Mouse (Mus musculus): ENCODE results near the gene Rabggta.
A peak's percentile ranks its signal among the peaks of the same experiment; 100 is the strongest.

Gene Rabggta

DNA sequence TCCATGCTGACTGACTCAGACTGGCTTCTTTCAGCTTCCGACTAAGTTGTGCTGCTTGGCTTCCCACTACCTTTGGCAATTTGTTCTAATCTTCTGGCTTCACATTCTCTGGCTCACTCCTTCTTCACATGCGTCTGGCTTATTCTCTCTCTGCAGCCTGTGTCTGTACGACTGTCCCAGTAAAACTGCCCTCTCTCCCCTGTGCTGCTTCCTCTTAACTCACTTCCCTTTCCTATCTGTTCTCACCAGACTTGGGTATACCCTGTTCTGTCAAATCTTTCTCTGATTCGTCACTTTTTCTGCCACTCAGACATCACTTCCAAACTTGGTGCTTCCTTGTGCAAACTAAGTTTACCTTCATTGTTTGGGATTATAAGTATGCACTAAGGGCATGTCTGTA lies 24.8 kb downstream of the Rabggta start:
- DNase-seq (ENCODE audit: low read depth, low spot score), result no peak

DNA sequence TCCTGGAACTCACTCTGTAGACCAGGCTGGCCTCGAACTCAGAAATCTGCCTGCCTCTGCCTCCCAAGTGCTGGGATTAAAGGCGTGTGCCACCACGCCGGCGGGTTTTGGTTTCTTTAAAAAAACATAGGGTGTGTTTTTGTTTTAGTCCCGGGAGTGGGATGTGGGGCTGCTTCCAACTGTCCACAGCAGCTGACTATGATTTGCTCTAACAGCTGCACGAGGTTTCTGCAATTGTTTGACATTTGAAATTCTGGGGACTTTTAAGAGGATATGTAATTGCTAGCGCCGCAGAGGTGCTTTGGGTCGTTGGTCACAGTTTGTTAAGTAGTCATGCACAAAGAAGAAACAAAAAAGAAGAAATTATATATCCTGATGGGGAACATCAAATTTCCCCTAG lies 32.6 kb downstream of the Rabggta start:
- DNase-seq (ENCODE audit: low read depth, low spot score), result no peak

DNA sequence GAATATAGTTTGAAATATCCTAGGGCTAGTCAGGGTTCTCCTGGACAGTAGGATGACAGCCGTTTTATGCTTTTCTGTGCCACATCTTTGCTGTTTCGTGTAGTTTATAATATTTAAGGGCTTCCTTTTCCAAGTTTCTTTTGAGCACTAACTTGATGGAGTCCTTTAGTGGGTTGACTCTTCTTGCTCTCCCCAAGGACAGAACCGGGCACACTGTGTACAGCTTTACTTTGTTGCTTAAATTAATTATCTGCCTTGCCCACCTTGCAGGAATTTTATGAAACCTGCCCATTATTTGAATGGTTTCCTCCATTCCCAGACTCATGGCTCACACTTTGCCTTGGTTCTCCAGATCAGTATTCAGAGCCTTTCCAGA lies 40.0 kb downstream of the Rabggta start:
- DNase-seq (ENCODE audit: low read depth, low spot score), result no peak

DNA sequence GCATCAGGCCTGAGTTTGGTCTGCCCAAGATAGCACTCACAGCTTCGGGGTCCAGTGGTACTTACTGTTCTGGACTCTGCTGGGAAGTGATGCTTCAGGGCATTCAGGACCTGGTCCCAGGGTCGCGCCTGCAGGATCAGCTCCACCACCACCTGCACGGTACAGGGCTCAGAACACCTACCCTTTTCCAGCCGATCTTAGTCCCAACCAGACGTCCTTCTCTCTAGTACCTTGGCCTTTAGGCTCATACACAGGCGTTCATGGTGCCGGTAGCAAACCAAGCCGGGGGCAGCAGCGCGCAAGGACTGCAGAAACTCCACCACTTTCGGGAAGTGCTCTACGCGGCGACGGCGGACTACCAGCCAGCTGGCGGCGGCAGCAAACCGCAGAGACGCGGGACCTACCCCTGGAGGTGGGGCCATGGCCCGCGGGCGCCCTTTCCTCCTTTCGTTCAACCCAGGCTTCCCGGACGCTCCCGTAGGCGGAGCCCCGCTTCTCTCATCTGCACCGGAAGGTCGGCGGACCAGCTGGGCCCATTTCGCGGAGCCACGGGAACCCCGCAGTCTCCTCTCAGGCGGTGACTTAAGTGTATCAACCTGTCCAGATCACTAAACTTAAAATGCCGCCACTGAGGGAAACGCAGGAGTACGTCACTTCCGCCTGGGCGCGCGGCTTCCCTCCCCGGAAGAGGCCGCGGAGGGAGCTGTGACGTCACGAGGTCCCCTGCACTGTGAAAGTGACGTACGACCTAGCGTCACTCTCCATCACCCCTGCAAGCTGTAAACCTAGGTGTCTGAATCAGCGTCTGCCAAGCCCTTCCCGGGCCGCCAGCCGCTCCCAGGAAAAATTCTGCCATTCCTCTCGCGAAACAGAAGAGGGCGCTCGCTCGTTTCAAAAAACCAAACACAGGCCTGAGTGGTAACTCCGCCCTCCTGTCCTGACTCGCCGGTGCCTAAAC lies 40.6 kb downstream of the Rabggta start, which contains the start of gene Tinf2:
Gene Tinf2, minus strand, starts transcription at position 661 of the 958 bp plus-strand sequence.
- peak; percentile 96 for DNase-seq (ENCODE audit: low read depth, low spot score)

- DNase-seq (ENCODE audit: low read depth, low spot score), result no peak
Observed at GRCm38 (mm10) chr14:55677615-55678014, 44.4 kb downstream of the Rabggta start.

GRCm38 (mm10) chr14:55672741-55673060 lies 49.4 kb downstream of the Rabggta start:
- DNase-seq (ENCODE audit: low read depth, low spot score), result no peak

GRCm38 (mm10) chr14:55671833-55672740 lies 50.0 kb downstream of the Rabggta start, which contains the start of the genes Gmpr2 and Nedd8:
TSS of gene Gmpr2 (plus strand) at chr14:55671941.
TSS of gene Nedd8 (minus strand) at chr14:55672124.
- DNase-seq (ENCODE audit: low read depth, low spot score), result peak; percentile 85

- DNase-seq (ENCODE audit: low read depth, low spot score), result no peak
Observed at GRCm38 (mm10) chr14:55671486-55671832, 50.6 kb downstream of the Rabggta start.

All from embryo, embryonic 11.5 days (tissue).